Mouse (Mus musculus) kidney, embryonic 14.5 days (tissue): ENCODE results near the gene Polr3a. TPM values are rescaled to one million over a fixed set of nuclear protein-coding genes. Genes with fewer than 3 reads are reported as not detected.

Experiments used
- ATAC-seq: fragments of 200-750 bp; cut with Nextera tagmentation; 2 replicates; pipeline ENCODE4 v1.8.0; 2017; ENCODE audit warnings: moderate number of reproducible peaks, mild to moderate bottlenecking, moderate TSS enrichment, moderate library complexity; ENCODE audit not compliant: low FRiP score, low TSS enrichment
- H3K27ac ChIP-seq: fragments of 300-500 bp; sonication (generic); 2 replicates; pipeline ENCODE4 v1.5.1; 2014; ENCODE audit warnings: low read depth, mild to moderate bottlenecking, low read length, moderate library complexity, mixed read lengths
- H3K27me3 ChIP-seq: fragments of 300-500 bp; sonication (generic); 2 replicates; pipeline ENCODE4 v1.6.1; 2014; ENCODE audit warnings: mild to moderate bottlenecking, low read length; ENCODE audit not compliant: control insufficient read depth, insufficient read depth
- H3K36me3 ChIP-seq: fragments of 300-500 bp; sonication (generic); 2 replicates; pipeline ENCODE4 v1.6.1; 2014; ENCODE audit warnings: low read length, mixed read lengths; ENCODE audit not compliant: control insufficient read depth, insufficient read depth
- H3K4me1 ChIP-seq: fragments of 300-500 bp; sonication (generic); 2 replicates; pipeline ENCODE4 v1.6.1; 2014; ENCODE audit warnings: low read length, mixed read lengths; ENCODE audit not compliant: control insufficient read depth, insufficient read depth
- H3K4me2 ChIP-seq: fragments of 300-500 bp; sonication (generic); replicated peaks from 2 replicates; pipeline ENCODE4 v1.6.1; 2014; ENCODE audit warnings: low read depth, mild to moderate bottlenecking, low read length
- H3K4me3 ChIP-seq: fragments of 300-500 bp; sonication (generic); 2 replicates; pipeline ENCODE4 v1.5.1; 2014; ENCODE audit warnings: mild to moderate bottlenecking, low read length
- H3K9ac ChIP-seq: fragments of 300-500 bp; sonication (generic); 2 replicates; pipeline ENCODE4 v1.6.1; 2014; ENCODE audit warnings: low read depth, mild to moderate bottlenecking, low read length, moderate library complexity
- H3K9me3 ChIP-seq: fragments of 300-500 bp; sonication (generic); 2 replicates; pipeline ENCODE4 v1.6.1; 2016; ENCODE audit warnings: low read length; ENCODE audit not compliant: control insufficient read depth
- WGBS: fragments of 180-500 bp; shearing (Covaris S2); extraction: QIAGEN DNeasy Blood & Tissue Kit; methylation state at CpG from one replicate; pipeline ENCODE4 v1.1.7; 2014; 5-methylcytosine and 5-hydroxymethylcytosine counted together
- polyA plus RNA-seq: library from polyadenylated mRNA; unstranded; fragments of >200 nt; fragmentation: Nextera tagmentation; extraction: Ambion mirVana; gene quantifications from 2 replicates; pipeline ENCODE4 v1.2.1, GENCODE M21; 2014

Polr3a gene
- polyA plus RNA-seq, 1 experiment from 2014 or later = 18.3 TPM

- Histone ChIP-seq H3K9ac (no peak overlapping the region), H3K27ac (no peak overlapping the region), H3K36me3 (no peaks in the 10 kb centered on the region), H3K4me1 (peaks cover 14% of the 10 kb centered on the region; the same call in 1 of the 2 replicates), H3K4me3 (no peak overlapping the region), H3K27me3 (no peaks in the 10 kb centered on the region), H3K4me2 (no peak overlapping the region), H3K9me3 (peaks cover 4% of the 10 kb centered on the region; the same call in 1 of the 2 replicates)
- 85% methylated on average over 2 of the region's 2 CpGs for WGBS
- no peak for ATAC-seq
These were observed 23.8 kb upstream of the Polr3a start for GRCm38 (mm10) chr14:24510679-24511078.

GRCm38 (mm10) chr14:24510218-24510617 lies 23.4 kb upstream of the Polr3a start:
- H3K9me3 ChIP-seq = peaks cover 4% of the 10 kb centered on the region; the same call in 1 of the 2 replicates
- no peak overlapping the region for H3K4me3 ChIP-seq
- H3K4me1 ChIP-seq = peaks cover 14% of the 10 kb centered on the region; the same call in 1 of the 2 replicates
- ATAC-seq = no peak
- no peak overlapping the region for H3K9ac ChIP-seq
- no peaks in the 10 kb centered on the region for H3K27me3 ChIP-seq
- H3K36me3 ChIP-seq = no peaks in the 10 kb centered on the region
- no peak overlapping the region for H3K4me2 ChIP-seq
- no peak overlapping the region for H3K27ac ChIP-seq
- WGBS = 96% methylated on average over 1 of the region's 1 CpGs

- Histone ChIP-seq H3K9ac (no peak overlapping the region), H3K4me2 (no peak overlapping the region), H3K27ac (no peak overlapping the region), H3K27me3 (no peaks in the 10 kb centered on the region), H3K9me3 (peaks cover 4% of the 10 kb centered on the region; the same call in 1 of the 2 replicates), H3K36me3 (no peaks in the 10 kb centered on the region), H3K4me3 (no peak overlapping the region), H3K4me1 (peaks cover 14% of the 10 kb centered on the region; the same call in 1 of the 2 replicates)
- ATAC-seq = no peak
- 61% methylated on average over 5 of the region's 5 CpGs for whole genome bisulfite sequencing
These were observed 22.7 kb upstream of the Polr3a start for GRCm38 (mm10) chr14:24509557-24509956.

- Histone ChIP-seq H3K27me3 (no peaks in the 10 kb centered on the region), H3K4me3 (no peak overlapping the region), H3K4me1 (peaks cover 14% of the 10 kb centered on the region; the same call in 1 of the 2 replicates), H3K4me2 (peak overlapping the region; percentile 33), H3K9ac (peak overlapping the region; percentile 12; the same call in 1 of the 2 replicates), H3K36me3 (no peaks in the 10 kb centered on the region), H3K9me3 (peaks cover 4% of the 10 kb centered on the region; the same call in 1 of the 2 replicates), H3K27ac (no peak overlapping the region)
- ATAC-seq = no peak
- 17% methylated on average over 18 of the region's 18 CpGs for WGBS
These were observed 21.4 kb upstream of the Polr3a start for GRCm38 (mm10) chr14:24508070-24508773.

- WGBS = 28% methylated on average over 14 of the region's 14 CpGs
- Histone ChIP-seq H3K4me1 (peaks cover 14% of the 10 kb centered on the region; the same call in 1 of the 2 replicates), H3K36me3 (no peaks in the 10 kb centered on the region), H3K9ac (no peak overlapping the region), H3K9me3 (peaks cover 4% of the 10 kb centered on the region; the same call in 1 of the 2 replicates), H3K27me3 (no peaks in the 10 kb centered on the region), H3K4me3 (no peak overlapping the region), H3K27ac (no peak overlapping the region), H3K4me2 (0 out of 2 replicates have a peak overlapping the region, but pooled peaks have one; percentile 4)
- no peak for ATAC-seq
These were observed 20.7 kb upstream of the Polr3a start for GRCm38 (mm10) chr14:24507452-24508069.

- Histone ChIP-seq H3K9ac (peak overlapping the region; percentile 28), H3K4me2 (no peak overlapping the region; the same call in 1 of the 2 replicates), H3K4me1 (peaks cover 7% of the 10 kb centered on the region; the same call in 1 of the 2 replicates), H3K4me3 (no peak overlapping the region), H3K9me3 (no peaks in the 10 kb centered on the region), H3K27me3 (no peaks in the 10 kb centered on the region), H3K36me3 (peaks cover 35% of the 10 kb centered on the region), H3K27ac (peak overlapping the region; percentile 69; the same call in 1 of the 2 replicates)
- WGBS = 50% methylated on average over 4 of the region's 4 CpGs
- no peak for ATAC-seq
These were observed 14.4 kb upstream of the Polr3a start for GRCm38 (mm10) chr14:24501256-24501655.

GRCm38 (mm10) chr14:24500845-24501186 lies 14.0 kb upstream of the Polr3a start:
- ATAC-seq = no peak
- H3K9ac ChIP-seq = peak overlapping the region; percentile 28
- 12% methylated on average over 8 of the region's 8 CpGs for WGBS
- peak overlapping the region; percentile 31; the same call in 1 of the 2 replicates for H3K4me2 ChIP-seq
- H3K36me3 ChIP-seq = peaks cover 40% of the 10 kb centered on the region
- H3K27ac ChIP-seq = peak overlapping the region; percentile 69; the same call in 1 of the 2 replicates
- peaks cover 7% of the 10 kb centered on the region; the same call in 1 of the 2 replicates for H3K4me1 ChIP-seq
- H3K4me3 ChIP-seq = no peak overlapping the region
- H3K27me3 ChIP-seq = no peaks in the 10 kb centered on the region
- H3K9me3 ChIP-seq = no peaks in the 10 kb centered on the region

- Histone ChIP-seq H3K4me3 (no peak overlapping the region), H3K9ac (peak overlapping the region; percentile 28)
- WGBS = 20% methylated on average over 18 of the region's 18 CpGs
These were observed 13.4 kb upstream of the Polr3a start for GRCm38 (mm10) chr14:24500091-24500844.

More at GRCm38 (mm10) chr14:24500091-24500844, 13.4 kb upstream of the Polr3a start:
- ATAC-seq = peak; percentile 74
- Histone ChIP-seq H3K4me2 (peak overlapping the region; percentile 31; the same call in 1 of the 2 replicates), H3K27me3 (no peaks in the 10 kb centered on the region), H3K4me1 (peaks cover 7% of the 10 kb centered on the region; the same call in 1 of the 2 replicates), H3K9me3 (no peaks in the 10 kb centered on the region), H3K36me3 (peaks cover 45% of the 10 kb centered on the region), H3K27ac (peak overlapping the region; percentile 69; the same call in 1 of the 2 replicates)
